Mouse (Mus musculus) cortical plate, adult 2 months (tissue): ENCODE results near the gene Thada.

Experiments used
- CTCF ChIP-seq: fragments of 200-500 bp; IDR thresholded peaks from 2 replicates; pipeline ENCODE4 v1.5.1; 2011; ENCODE audit warnings: mild to moderate bottlenecking, control low read depth, low read length; ENCODE audit not compliant: insufficient read depth; ENCODE audit errors: extremely low read depth
- POLR2A ChIP-seq: fragments of 200-500 bp; IDR thresholded peaks from 2 replicates; pipeline ENCODE4 v1.6.1; 2011; ENCODE audit warnings: mild to moderate bottlenecking, low read length, control low read depth; ENCODE audit not compliant: insufficient read depth; ENCODE audit errors: extremely low read depth

DNA sequence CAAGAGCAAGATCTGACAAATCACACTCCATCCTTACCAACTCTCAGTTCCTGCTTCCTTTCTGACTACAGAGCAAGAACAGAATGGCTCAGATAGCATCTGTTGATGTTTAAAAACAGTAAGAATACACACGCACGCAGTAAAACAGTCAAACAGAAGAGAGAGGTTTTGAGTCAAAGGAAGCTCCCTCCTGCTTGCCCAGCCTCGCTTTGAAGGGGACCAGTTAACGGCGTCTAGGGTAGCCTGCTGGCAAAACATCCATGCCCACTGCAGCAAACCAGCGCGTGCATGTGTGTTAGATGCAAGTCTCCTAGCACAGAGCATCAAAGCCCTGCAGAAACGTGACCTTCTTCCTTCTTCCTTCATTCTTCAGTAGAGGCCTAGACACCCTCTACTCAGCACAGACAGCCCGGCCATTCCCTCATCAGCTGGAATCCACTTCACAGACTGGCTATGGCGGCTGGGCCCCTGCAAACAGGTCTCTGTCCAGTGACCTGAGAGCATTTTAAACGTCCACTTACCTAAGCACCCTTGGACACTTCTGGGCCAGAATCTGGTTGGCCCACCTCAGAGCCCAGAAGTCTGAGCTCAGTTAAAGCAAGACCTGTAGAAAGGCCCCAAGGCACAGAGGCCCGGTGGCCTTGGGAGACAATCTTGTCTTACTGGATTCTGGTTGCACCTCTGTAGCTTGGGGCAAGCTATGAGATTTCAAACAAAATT lies 302.8 kb downstream of the Thada start:
- TF ChIP-seq CTCF: no peak
- no peak for TF ChIP-seq POLR2A
